Mouse (Mus musculus): ENCODE measurements around the gene Ddx4. TPM values are rescaled to one million over a fixed set of nuclear protein-coding genes. Genes with fewer than 3 reads are reported as not detected.

Ddx4 gene
- polyA plus RNA-seq, 1 experiment, result not detected

DNA sequence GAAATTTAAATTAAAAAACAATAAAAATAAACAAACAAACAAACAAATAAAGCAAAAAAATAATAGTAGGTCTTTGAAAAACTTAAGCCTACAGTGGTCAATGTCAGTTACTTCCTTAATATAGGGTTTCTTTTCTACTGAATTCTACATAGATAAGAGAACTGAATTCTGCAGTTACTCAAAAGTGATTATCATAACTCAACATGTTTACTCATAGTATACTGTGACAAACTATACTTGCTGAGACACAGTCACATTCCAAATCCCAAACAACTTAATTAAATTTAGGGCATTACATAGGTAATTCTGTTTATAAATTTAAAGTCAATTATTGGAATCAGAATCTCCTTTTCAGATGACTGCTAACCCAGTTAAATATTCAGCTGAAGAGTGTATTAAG is 62.6 kb downstream of the Ddx4 start:
- no peak overlapping the region for H3ac ChIP-seq (ENCODE audit: control insufficient read depth, insufficient read length)

DNA sequence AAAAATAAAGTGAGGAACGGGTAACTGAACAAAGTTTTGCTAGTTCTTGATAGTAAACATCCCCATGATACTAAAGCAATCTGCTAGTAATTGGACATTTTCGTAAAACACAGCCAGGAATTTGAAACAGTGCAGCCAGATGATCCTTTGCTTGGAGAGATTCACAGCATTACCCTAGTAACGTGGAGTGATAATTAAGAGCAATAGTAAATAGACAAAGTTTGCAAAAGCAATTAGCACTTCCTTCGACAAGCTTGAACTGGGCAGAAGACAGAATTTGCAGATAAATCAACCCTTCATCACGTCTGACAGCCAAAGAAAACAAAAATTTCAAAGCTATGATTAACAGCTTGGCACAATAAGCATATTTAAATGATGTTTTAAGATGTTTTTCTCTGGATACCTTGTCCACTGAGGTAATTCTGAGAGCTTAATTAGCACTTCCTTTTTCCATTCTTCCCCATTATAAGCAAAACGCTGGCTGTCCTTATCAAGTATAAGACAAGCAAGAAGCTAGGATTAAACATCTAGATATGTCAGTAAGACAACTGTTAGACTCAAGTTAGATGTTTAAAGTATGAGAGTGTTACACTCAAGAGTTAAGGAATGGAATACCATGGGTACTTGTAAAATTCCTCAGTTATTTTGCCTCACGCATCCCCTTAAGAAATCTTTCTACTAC is 67.6 kb downstream of the Ddx4 start:
- no peak overlapping the region for H3K4me2 ChIP-seq (ENCODE audit: low read depth)
- H3K79me2 ChIP-seq (ENCODE audit: control insufficient read depth, insufficient read depth), result no peaks in the 10 kb centered on the region
- H3K36me3 ChIP-seq (ENCODE audit: control insufficient read depth, insufficient read depth), result no peaks in the 10 kb centered on the region
- TF ChIP-seq SRF (IDR thresholded peaks at IDR 0.05; ENCODE audit: control insufficient read depth, insufficient read length, low read depth) (no peak), MYOG (IDR thresholded peaks at IDR 0.05; ENCODE audit: control insufficient read depth in 1 of 3, insufficient read depth in 1 of 3, insufficient read length in 2 of 3, low read depth in 2 of 3) (no peak), TCF3 (IDR thresholded peaks at IDR 0.05; ENCODE audit: insufficient read length, low read depth) (no peak), TCF12 (IDR thresholded peaks at IDR 0.05; ENCODE audit: insufficient read depth, poor library complexity, severe bottlenecking) (no peak), POLR2A (IDR thresholded peaks at IDR 0.05; ENCODE audit: insufficient read length, low read depth) (no peak), MAX (IDR thresholded peaks at IDR 0.05; ENCODE audit: low read depth) (no peak), USF1 (IDR thresholded peaks at IDR 0.05; ENCODE audit: low read depth) (no peak), MYOD1 (IDR thresholded peaks at IDR 0.05; ENCODE audit: control insufficient read depth in 1 of 3, insufficient read length in 2 of 3, low read depth in 2 of 3) (no peak), CEBPB (IDR thresholded peaks at IDR 0.05; ENCODE audit: insufficient read depth, poor library complexity, severe bottlenecking) (no peak), REST (IDR thresholded peaks at IDR 0.05; ENCODE audit: insufficient read depth, insufficient read length) (no peak)
- H3K4me3 ChIP-seq, result no peak overlapping the region
- no peak overlapping the region for H3ac ChIP-seq (ENCODE audit: control insufficient read depth, insufficient read length)
- peaks cover 44% of the 10 kb centered on the region for H3K27me3 ChIP-seq (ENCODE audit: control insufficient read depth, insufficient read depth, insufficient read length)

More for the DNA sequence above, 62.6 kb downstream of the Ddx4 start:
- Histone ChIP-seq H3K27me3 (ENCODE audit: control insufficient read depth, insufficient read depth, insufficient read length) (peaks cover 22% of the 10 kb centered on the region), H3K36me3 (ENCODE audit: control insufficient read depth, insufficient read depth) (no peaks in the 10 kb centered on the region), H3K4me3 (no peak overlapping the region), H3K79me2 (ENCODE audit: control insufficient read depth, insufficient read depth) (no peaks in the 10 kb centered on the region), H3K4me2 (ENCODE audit: low read depth) (no peak overlapping the region)
- no peak for TF ChIP-seq TCF12 (IDR thresholded peaks at IDR 0.05; ENCODE audit: insufficient read depth, poor library complexity, severe bottlenecking)
- no peak for TF ChIP-seq POLR2AphosphoS2 (IDR thresholded peaks at IDR 0.05; ENCODE audit: insufficient read length, low read depth)
- no peak for TF ChIP-seq POLR2A (IDR thresholded peaks at IDR 0.05; ENCODE audit: insufficient read length, low read depth)
- TF ChIP-seq USF1 (IDR thresholded peaks at IDR 0.05; ENCODE audit: low read depth), result no peak
- no peak for TF ChIP-seq CEBPB (IDR thresholded peaks at IDR 0.05; ENCODE audit: insufficient read depth, poor library complexity, severe bottlenecking)
- TF ChIP-seq MAX (IDR thresholded peaks at IDR 0.05; ENCODE audit: low read depth), result no peak
- no peak for TF ChIP-seq E2F4 (IDR thresholded peaks at IDR 0.05; ENCODE audit: insufficient read depth)
- no peak for TF ChIP-seq REST (IDR thresholded peaks at IDR 0.05; ENCODE audit: insufficient read depth, insufficient read length)
- no peak for TF ChIP-seq MYOD1 (IDR thresholded peaks at IDR 0.05; ENCODE audit: control insufficient read depth in 1 of 3, insufficient read length in 2 of 3, low read depth in 2 of 3)
- TF ChIP-seq MYOG (IDR thresholded peaks at IDR 0.05; ENCODE audit: control insufficient read depth in 1 of 3, insufficient read depth in 1 of 3, insufficient read length in 2 of 3, low read depth in 2 of 3), result no peak
- no peak for TF ChIP-seq TCF3 (IDR thresholded peaks at IDR 0.05; ENCODE audit: insufficient read length, low read depth)

GRCm38 (mm10) chr13:112582291-112582690 is 70.0 kb downstream of the Ddx4 start:
- no peaks in the 10 kb centered on the region for H3K36me3 ChIP-seq (ENCODE audit: control insufficient read depth, insufficient read depth)
- no peaks in the 10 kb centered on the region for H3K79me2 ChIP-seq (ENCODE audit: control insufficient read depth, insufficient read depth)
- TF ChIP-seq USF1 (IDR thresholded peaks at IDR 0.05; ENCODE audit: low read depth), result no peak
- H3K4me3 ChIP-seq, result no peak overlapping the region
- H3K27me3 ChIP-seq (ENCODE audit: control insufficient read depth, insufficient read depth, insufficient read length), result peaks cover 32% of the 10 kb centered on the region
- no peak overlapping the region for H3K4me2 ChIP-seq (ENCODE audit: low read depth)
- no peak overlapping the region for H3ac ChIP-seq (ENCODE audit: control insufficient read depth, insufficient read length)

DNA sequence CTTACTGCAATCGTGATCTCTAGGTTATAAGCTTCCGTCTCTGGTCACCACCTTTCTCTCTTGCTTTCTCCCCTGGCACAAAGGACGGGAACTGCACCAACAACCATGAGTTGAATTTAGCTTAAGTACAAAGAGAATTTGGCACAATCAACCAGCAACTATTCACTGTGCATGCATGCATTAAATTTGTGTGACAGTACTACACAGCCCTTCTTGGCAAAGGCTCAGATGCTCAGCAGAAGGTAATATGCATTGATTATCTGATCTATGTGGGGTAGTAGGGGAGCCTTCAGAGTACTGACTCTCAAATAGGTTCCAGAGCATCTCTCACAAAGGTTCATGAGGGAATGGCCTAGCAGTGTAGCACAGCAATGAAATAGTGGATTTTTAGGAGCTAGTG is 70.5 kb downstream of the Ddx4 start:
- Histone ChIP-seq H3K36me3 (ENCODE audit: control insufficient read depth, insufficient read depth) (no peaks in the 10 kb centered on the region), H3K27me3 (ENCODE audit: control insufficient read depth, insufficient read depth, insufficient read length) (peaks cover 32% of the 10 kb centered on the region), H3K4me2 (ENCODE audit: low read depth) (no peak overlapping the region), H3ac (ENCODE audit: control insufficient read depth, insufficient read length) (no peak overlapping the region), H3K79me2 (ENCODE audit: control insufficient read depth, insufficient read depth) (no peaks in the 10 kb centered on the region), H3K4me3 (no peak overlapping the region)
- TF ChIP-seq POLR2A (IDR thresholded peaks at IDR 0.05; ENCODE audit: insufficient read length, low read depth), result no peak
- TF ChIP-seq SRF (IDR thresholded peaks at IDR 0.05; ENCODE audit: control insufficient read depth, insufficient read length, low read depth), result no peak
- no peak for TF ChIP-seq MYOD1 (IDR thresholded peaks at IDR 0.05; ENCODE audit: control insufficient read depth in 1 of 3, insufficient read length in 2 of 3, low read depth in 2 of 3)
- TF ChIP-seq CEBPB (IDR thresholded peaks at IDR 0.05; ENCODE audit: insufficient read depth, poor library complexity, severe bottlenecking), result no peak
- no peak for TF ChIP-seq REST (IDR thresholded peaks at IDR 0.05; ENCODE audit: insufficient read depth, insufficient read length)
- no peak for TF ChIP-seq TCF12 (IDR thresholded peaks at IDR 0.05; ENCODE audit: insufficient read depth, poor library complexity, severe bottlenecking)
- no peak for TF ChIP-seq E2F4 (IDR thresholded peaks at IDR 0.05; ENCODE audit: insufficient read depth)
- no peak for TF ChIP-seq MAX (IDR thresholded peaks at IDR 0.05; ENCODE audit: low read depth)
- no peak for TF ChIP-seq USF1 (IDR thresholded peaks at IDR 0.05; ENCODE audit: low read depth)
- no peak for TF ChIP-seq MYOG (IDR thresholded peaks at IDR 0.05; ENCODE audit: control insufficient read depth in 1 of 3, insufficient read depth in 1 of 3, insufficient read length in 2 of 3, low read depth in 2 of 3)
- no peak for TF ChIP-seq TCF3 (IDR thresholded peaks at IDR 0.05; ENCODE audit: insufficient read length, low read depth)
- TF ChIP-seq POLR2AphosphoS2 (IDR thresholded peaks at IDR 0.05; ENCODE audit: insufficient read length, low read depth), result no peak

Data from myocyte (in vitro differentiated cells).